Mouse (Mus musculus): Measurements from ENCODE around the gene Ssbp1. TPM values are rescaled to one million over a fixed set of nuclear protein-coding genes. Genes with fewer than 3 reads are reported as not detected.
A peak's percentile ranks its signal among the peaks of the same experiment; 100 is the strongest.

The Ssbp1 gene
- polyA plus RNA-seq, 1 experiment from 2014 or later: 135 TPM

- ATAC-seq: no peak
- H3K36me3 ChIP-seq (ENCODE audit: control insufficient read depth, insufficient read depth, low read length): no peaks in the 10 kb centered on the region
- no peaks in the 10 kb centered on the region for H3K9me3 ChIP-seq (ENCODE audit: control insufficient read depth, low read length)
- no peak overlapping the region for H3K4me3 ChIP-seq (ENCODE audit: low read length)
- 38% methylated on average over 10 of the region's 10 CpGs for WGBS
- no peaks in the 10 kb centered on the region for H3K4me1 ChIP-seq (ENCODE audit: control insufficient read depth, insufficient read depth, low read length)
- no peak overlapping the region for H3K27ac ChIP-seq (ENCODE audit: low read length)
- H3K4me2 ChIP-seq (ENCODE audit: low read depth, low read length): no peak overlapping the region
- 0 out of 2 replicates have a peak, but pooled peaks cover 3% of the 10 kb centered on the region for H3K27me3 ChIP-seq (replicated peaks; ENCODE audit: control insufficient read depth, insufficient read depth, low read length)
- H3K9ac ChIP-seq (ENCODE audit: low read depth, low read length): no peak overlapping the region
Observed at GRCm38 (mm10) chr6:40443281-40443928, 27.7 kb upstream of the Ssbp1 start.

- no peaks in the 10 kb centered on the region for H3K9me3 ChIP-seq (ENCODE audit: control insufficient read depth, low read length)
- H3K27ac ChIP-seq (ENCODE audit: low read length): no peak overlapping the region
- no peak for ATAC-seq
- no peak overlapping the region for H3K9ac ChIP-seq (ENCODE audit: low read depth, low read length)
- H3K4me2 ChIP-seq (ENCODE audit: low read depth, low read length): no peak overlapping the region
- no peaks in the 10 kb centered on the region for H3K4me1 ChIP-seq (ENCODE audit: control insufficient read depth, insufficient read depth, low read length)
- H3K27me3 ChIP-seq (replicated peaks; ENCODE audit: control insufficient read depth, insufficient read depth, low read length): no peaks in the 10 kb centered on the region
- no peaks in the 10 kb centered on the region for H3K36me3 ChIP-seq (ENCODE audit: control insufficient read depth, insufficient read depth, low read length)
- H3K4me3 ChIP-seq (ENCODE audit: low read length): no peak overlapping the region
Observed at GRCm38 (mm10) chr6:40448626-40449025, 22.5 kb upstream of the Ssbp1 start.

- WGBS: 20% methylated on average over 7 of the region's 7 CpGs
- no peak for ATAC-seq
- Histone ChIP-seq H3K36me3 (ENCODE audit: control insufficient read depth, insufficient read depth, low read length) (no peaks in the 10 kb centered on the region), H3K4me3 (ENCODE audit: low read length) (no peak overlapping the region), H3K4me1 (ENCODE audit: control insufficient read depth, insufficient read depth, low read length) (no peaks in the 10 kb centered on the region), H3K4me2 (ENCODE audit: low read depth, low read length) (no peak overlapping the region), H3K27ac (ENCODE audit: low read length) (no peak overlapping the region), H3K9me3 (ENCODE audit: control insufficient read depth, low read length) (no peaks in the 10 kb centered on the region), H3K27me3 (replicated peaks; ENCODE audit: control insufficient read depth, insufficient read depth, low read length) (no peaks in the 10 kb centered on the region), H3K9ac (ENCODE audit: low read depth, low read length) (no peak overlapping the region)
Observed at GRCm38 (mm10) chr6:40454436-40455041, 16.6 kb upstream of the Ssbp1 start.

GRCm38 (mm10) chr6:40465710-40466109 is 5.4 kb upstream of the Ssbp1 start:
- Histone ChIP-seq H3K27ac (ENCODE audit: low read length) (no peak overlapping the region), H3K4me3 (ENCODE audit: low read length) (no peak overlapping the region), H3K36me3 (ENCODE audit: control insufficient read depth, insufficient read depth, low read length) (no peaks in the 10 kb centered on the region), H3K4me1 (ENCODE audit: control insufficient read depth, insufficient read depth, low read length) (no peaks in the 10 kb centered on the region), H3K4me2 (ENCODE audit: low read depth, low read length) (no peak overlapping the region), H3K9ac (ENCODE audit: low read depth, low read length) (no peak overlapping the region), H3K9me3 (ENCODE audit: control insufficient read depth, low read length) (no peaks in the 10 kb centered on the region), H3K27me3 (replicated peaks; ENCODE audit: control insufficient read depth, insufficient read depth, low read length) (no peaks in the 10 kb centered on the region)
- WGBS: 54% methylated on average over 6 of the region's 6 CpGs
- no peak for ATAC-seq

GRCm38 (mm10) chr6:40471720-40472010 is 513 bp downstream of the Ssbp1 start:
- Histone ChIP-seq H3K4me2 (ENCODE audit: low read depth, low read length) (peak overlapping the region; percentile 61), H3K27me3 (replicated peaks; ENCODE audit: control insufficient read depth, insufficient read depth, low read length) (no peaks in the 10 kb centered on the region), H3K4me3 (ENCODE audit: low read length) (peak overlapping the region; percentile 74), H3K27ac (ENCODE audit: low read length) (peak overlapping the region; percentile 96), H3K9ac (ENCODE audit: low read depth, low read length) (peak overlapping the region; percentile 89), H3K36me3 (ENCODE audit: control insufficient read depth, insufficient read depth, low read length) (peaks cover 13% of the 10 kb centered on the region), H3K9me3 (ENCODE audit: control insufficient read depth, low read length) (no peaks in the 10 kb centered on the region), H3K4me1 (ENCODE audit: control insufficient read depth, insufficient read depth, low read length) (peaks cover 3% of the 10 kb centered on the region)
- WGBS: 1% methylated on average over 7 of the region's 7 CpGs
- peak; percentile 10; the same call in 1 of the 2 replicates for ATAC-seq

GRCm38 (mm10) chr6:40476132-40476531 is 5.0 kb downstream of the Ssbp1 start:
- no peak overlapping the region for H3K4me2 ChIP-seq (ENCODE audit: low read depth, low read length)
- H3K27me3 ChIP-seq (replicated peaks; ENCODE audit: control insufficient read depth, insufficient read depth, low read length): no peaks in the 10 kb centered on the region
- H3K9me3 ChIP-seq (ENCODE audit: control insufficient read depth, low read length): no peaks in the 10 kb centered on the region
- H3K4me1 ChIP-seq (ENCODE audit: control insufficient read depth, insufficient read depth, low read length): peaks cover 3% of the 10 kb centered on the region
- no peak overlapping the region for H3K27ac ChIP-seq (ENCODE audit: low read length)
- peaks cover 26% of the 10 kb centered on the region for H3K36me3 ChIP-seq (ENCODE audit: control insufficient read depth, insufficient read depth, low read length)
- no peak for ATAC-seq
- H3K4me3 ChIP-seq (ENCODE audit: low read length): no peak overlapping the region
- WGBS: 85% methylated on average over 4 of the region's 4 CpGs
- H3K9ac ChIP-seq (ENCODE audit: low read depth, low read length): no peak overlapping the region

- Histone ChIP-seq H3K4me3 (ENCODE audit: low read length) (no peak overlapping the region), H3K9ac (ENCODE audit: low read depth, low read length) (no peak overlapping the region), H3K36me3 (ENCODE audit: control insufficient read depth, insufficient read depth, low read length) (peaks cover 31% of the 10 kb centered on the region), H3K27me3 (replicated peaks; ENCODE audit: control insufficient read depth, insufficient read depth, low read length) (no peaks in the 10 kb centered on the region), H3K27ac (ENCODE audit: low read length) (no peak overlapping the region), H3K9me3 (ENCODE audit: control insufficient read depth, low read length) (no peaks in the 10 kb centered on the region), H3K4me1 (ENCODE audit: control insufficient read depth, insufficient read depth, low read length) (no peaks in the 10 kb centered on the region), H3K4me2 (ENCODE audit: low read depth, low read length) (no peak overlapping the region)
- ATAC-seq: no peak
- WGBS: 71% methylated on average over 1 of the region's 1 CpGs
Observed at GRCm38 (mm10) chr6:40479705-40480104, 8.6 kb downstream of the Ssbp1 start.

- 88% methylated on average over 5 of the region's 5 CpGs for WGBS
- no peak for ATAC-seq
- H3K36me3 ChIP-seq (ENCODE audit: control insufficient read depth, insufficient read depth, low read length): peaks cover 17% of the 10 kb centered on the region
Observed at GRCm38 (mm10) chr6:40482318-40482717, 11.2 kb downstream of the Ssbp1 start.

GRCm38 (mm10) chr6:40490933-40491332 is 19.8 kb downstream of the Ssbp1 start, which contains the start of gene Tas2r137:
Gene Tas2r137 (plus strand): TSS chr6:40491233.
- no peak within 1 kb of the TSS for H3K27ac ChIP-seq (ENCODE audit: low read length)
- ATAC-seq: no peak

More at GRCm38 (mm10) chr6:40482318-40482717, 11.2 kb downstream of the Ssbp1 start:
- H3K4me3 ChIP-seq (ENCODE audit: low read length): no peak overlapping the region
- H3K4me1 ChIP-seq (ENCODE audit: control insufficient read depth, insufficient read depth, low read length): no peaks in the 10 kb centered on the region
- no peak overlapping the region for H3K27ac ChIP-seq (ENCODE audit: low read length)
- no peak overlapping the region for H3K9ac ChIP-seq (ENCODE audit: low read depth, low read length)
- H3K4me2 ChIP-seq (ENCODE audit: low read depth, low read length): no peak overlapping the region
- no peaks in the 10 kb centered on the region for H3K27me3 ChIP-seq (replicated peaks; ENCODE audit: control insufficient read depth, insufficient read depth, low read length)
- H3K9me3 ChIP-seq (ENCODE audit: control insufficient read depth, low read length): no peaks in the 10 kb centered on the region

GRCm38 (mm10) chr6:40493229-40493628 is 22.1 kb downstream of the Ssbp1 start, which contains the start of gene Tas2r108:
Gene Tas2r108 (plus strand): TSS chr6:40493529.
- H3K36me3 ChIP-seq (ENCODE audit: control insufficient read depth, insufficient read depth, low read length): no peaks in the 10 kb centered on the region
- H3K4me3 ChIP-seq (ENCODE audit: low read length): no peak within 1 kb of the TSS
- H3K4me2 ChIP-seq (ENCODE audit: low read depth, low read length): no peak within 1 kb of the TSS
- ATAC-seq: no peak
- H3K27ac ChIP-seq (ENCODE audit: low read length): no peak within 1 kb of the TSS
- 90% methylated on average over 3 of the region's 3 CpGs for WGBS
- H3K4me1 ChIP-seq (ENCODE audit: control insufficient read depth, insufficient read depth, low read length): no peaks in the 10 kb centered on the region
- no peak within 1 kb of the TSS for H3K9ac ChIP-seq (ENCODE audit: low read depth, low read length)
- no peaks in the 10 kb centered on the region for H3K27me3 ChIP-seq (replicated peaks; ENCODE audit: control insufficient read depth, insufficient read depth, low read length)
- H3K9me3 ChIP-seq (ENCODE audit: control insufficient read depth, low read length): no peaks in the 10 kb centered on the region

More at GRCm38 (mm10) chr6:40490933-40491332, 19.8 kb downstream of the Ssbp1 start, which contains the start of gene Tas2r137:
- Histone ChIP-seq H3K9me3 (ENCODE audit: control insufficient read depth, low read length) (no peaks in the 10 kb centered on the region), H3K4me3 (ENCODE audit: low read length) (no peak within 1 kb of the TSS), H3K9ac (ENCODE audit: low read depth, low read length) (no peak within 1 kb of the TSS), H3K4me1 (ENCODE audit: control insufficient read depth, insufficient read depth, low read length) (no peaks in the 10 kb centered on the region), H3K36me3 (ENCODE audit: control insufficient read depth, insufficient read depth, low read length) (no peaks in the 10 kb centered on the region), H3K27me3 (replicated peaks; ENCODE audit: control insufficient read depth, insufficient read depth, low read length) (no peaks in the 10 kb centered on the region), H3K4me2 (ENCODE audit: low read depth, low read length) (no peak within 1 kb of the TSS)

All from intestine, embryonic 16.5 days (tissue).